Mouse (Mus musculus) brown adipose tissue, adult 24 weeks (tissue): ENCODE measurements around the gene Fam13c. TPM values are rescaled to one million over a fixed set of nuclear protein-coding genes. Genes with fewer than 3 reads are reported as not detected.

Experiments
- H3K27ac ChIP-seq: fragments of 200-500 bp; replicated peaks from 2 replicates; pipeline ENCODE4 v1.5.1; 2012; ENCODE audit warnings: low read depth, mild to moderate bottlenecking, low read length
- H3K4me1 ChIP-seq: fragments of 200-500 bp; 2 replicates; pipeline ENCODE4 v1.6.1; 2012; ENCODE audit warnings: low read length, mixed read lengths; ENCODE audit not compliant: control insufficient read depth, insufficient read depth, insufficient read length
- H3K4me3 ChIP-seq: fragments of 200-500 bp; 2 replicates; pipeline ENCODE4 v1.5.1; 2012; ENCODE audit warnings: low read depth, mild to moderate bottlenecking, low read length, moderate library complexity; ENCODE audit not compliant: insufficient read depth
- polyA plus RNA-seq: library from polyadenylated mRNA; stranded (reverse); fragments of >200 nt; gene quantifications from 2 replicates; pipeline ENCODE4 v1.2.4, GENCODE M21; 2012; ENCODE audit not compliant: missing spikeins, insufficient read depth, insufficient read length

Fam13c gene
- polyA plus RNA-seq, 1 experiment = 5.0 TPM

DNA sequence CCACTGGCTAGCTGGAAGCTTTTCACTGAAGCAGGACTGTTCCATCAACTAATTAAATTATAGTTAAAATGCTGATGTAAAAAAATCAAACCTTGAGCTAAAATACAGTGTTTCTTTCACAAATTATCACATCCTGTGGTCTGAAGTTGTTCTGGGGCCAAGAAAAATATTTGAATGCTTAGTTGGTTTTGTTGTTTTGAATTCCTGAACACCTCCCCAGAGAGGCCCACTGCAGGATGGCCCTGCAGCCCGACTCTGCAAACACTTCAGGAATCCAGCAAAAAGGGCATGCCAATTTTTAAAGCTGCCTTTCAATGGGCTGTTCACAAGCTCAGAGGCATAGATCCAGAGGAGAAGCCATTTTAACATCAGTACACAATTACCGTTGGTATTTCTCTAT lies 54.2 kb downstream of the Fam13c start:
- no peak overlapping the region for H3K4me3 ChIP-seq
- H3K27ac ChIP-seq = peak overlapping the region; percentile 67; the same call in 1 of the 2 replicates
- H3K4me1 ChIP-seq = peaks cover 17% of the 10 kb centered on the region

DNA sequence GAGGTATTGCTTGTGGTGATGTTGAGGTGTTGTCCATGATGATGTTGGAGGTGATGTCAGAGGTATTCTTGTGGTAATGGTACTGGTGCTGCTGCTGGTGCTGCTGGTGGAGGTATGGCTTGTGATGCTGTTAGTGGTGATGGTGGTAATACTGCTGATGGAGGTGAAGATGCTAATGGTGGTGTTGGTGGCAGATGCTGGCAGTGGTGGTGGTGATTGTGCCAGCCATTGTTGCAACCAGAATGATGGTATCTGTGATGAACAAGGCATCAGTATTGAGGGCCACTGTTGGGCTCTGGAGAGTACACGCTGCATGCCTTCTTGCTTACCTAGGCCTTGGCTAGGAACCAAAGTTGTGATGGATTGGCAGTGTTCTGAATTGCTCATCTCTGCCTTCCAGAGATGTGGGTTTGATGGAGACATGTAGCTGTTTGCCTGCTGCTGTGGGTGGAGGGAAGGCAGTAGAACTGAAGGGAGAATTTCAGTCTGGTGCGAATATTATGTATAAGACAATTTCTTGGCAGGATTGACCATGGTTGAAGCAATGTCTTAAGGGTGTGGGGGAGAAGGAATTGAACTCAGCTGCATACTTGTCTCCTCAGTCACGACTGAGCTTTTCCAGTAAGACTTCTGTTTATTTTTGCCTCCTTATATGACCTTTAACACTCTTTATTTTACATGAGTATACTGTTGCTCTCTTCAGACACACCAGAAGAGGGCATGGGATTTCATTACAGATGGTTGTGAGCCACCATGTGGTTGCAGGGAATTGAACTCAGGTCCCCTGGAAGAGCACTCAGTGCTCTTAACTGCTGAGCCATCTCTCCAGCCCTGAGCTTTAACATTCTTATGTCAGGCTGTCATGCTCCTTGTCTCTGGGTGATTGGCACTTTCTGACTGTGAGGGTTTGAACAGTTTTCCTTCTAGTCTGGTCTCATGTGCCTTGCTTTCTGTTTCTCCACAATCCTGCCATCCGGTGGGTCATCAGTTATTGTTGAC lies 55.1 kb downstream of the Fam13c start:
- Histone ChIP-seq H3K4me3 (no peak overlapping the region), H3K27ac (peak overlapping the region; percentile 26), H3K4me1 (peaks cover 17% of the 10 kb centered on the region)

DNA sequence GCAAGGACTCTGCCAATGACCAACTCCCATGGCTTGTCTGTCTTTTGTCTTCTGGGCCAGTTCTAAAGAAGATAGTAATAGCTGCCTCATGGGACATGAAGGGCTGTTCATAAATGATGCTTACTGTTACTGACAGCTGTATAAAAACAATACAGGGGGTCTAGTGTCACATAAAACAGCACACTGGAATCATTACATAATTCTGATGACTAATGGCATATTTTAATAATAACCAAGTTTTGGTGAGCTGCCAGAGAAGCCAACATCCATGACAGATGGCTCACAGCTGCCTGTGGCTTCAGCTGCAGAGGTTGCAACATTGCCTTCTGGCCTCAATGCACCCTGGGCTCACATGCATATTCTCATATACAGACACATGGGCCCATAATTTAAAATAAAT lies 56.7 kb downstream of the Fam13c start:
- peaks cover 17% of the 10 kb centered on the region for H3K4me1 ChIP-seq
- no peak overlapping the region for H3K4me3 ChIP-seq
- H3K27ac ChIP-seq = no peak overlapping the region

DNA sequence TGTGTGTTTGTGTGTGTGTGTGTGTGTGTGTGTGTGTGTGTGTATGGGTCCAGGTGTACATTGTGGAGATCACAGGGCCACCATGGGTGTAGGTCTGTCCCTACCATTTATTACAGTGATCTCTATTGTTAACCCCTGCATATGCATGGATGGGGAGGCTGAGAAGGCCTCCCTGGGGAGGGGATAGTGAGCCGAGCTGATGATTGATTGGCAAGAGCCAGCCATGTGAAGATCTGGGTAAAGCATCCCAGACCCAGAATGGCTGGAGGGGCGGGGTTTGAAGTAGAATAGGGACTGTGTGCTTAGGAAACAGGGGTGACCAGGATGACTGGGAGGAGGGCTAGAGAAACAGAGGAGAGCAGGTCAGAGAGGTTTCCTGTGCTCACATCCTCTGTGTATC lies 58.0 kb downstream of the Fam13c start:
- Histone ChIP-seq H3K4me3 (no peak overlapping the region), H3K27ac (no peak overlapping the region), H3K4me1 (peaks cover 15% of the 10 kb centered on the region)

DNA sequence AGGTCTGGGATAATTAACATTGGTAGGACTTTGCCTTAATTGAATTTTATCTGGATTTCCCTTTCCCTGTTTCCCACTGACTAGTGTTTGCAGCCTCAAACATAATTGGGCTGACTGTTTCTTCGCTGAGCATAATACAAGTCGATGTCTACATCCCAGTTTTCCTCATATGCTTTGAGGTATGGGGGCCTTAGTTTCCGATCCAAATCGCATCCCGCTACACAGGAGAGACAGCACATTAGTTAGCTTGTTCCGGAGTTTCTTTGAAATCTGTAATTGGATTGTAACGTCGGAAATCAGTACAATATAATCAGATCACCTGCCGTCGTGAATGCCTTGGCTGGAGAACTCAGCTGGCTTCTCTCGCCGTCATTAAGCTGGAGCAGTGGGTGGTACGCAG lies 59.0 kb downstream of the Fam13c start:
- Histone ChIP-seq H3K27ac (no peak overlapping the region), H3K4me1 (peaks cover 12% of the 10 kb centered on the region), H3K4me3 (no peak overlapping the region)

DNA sequence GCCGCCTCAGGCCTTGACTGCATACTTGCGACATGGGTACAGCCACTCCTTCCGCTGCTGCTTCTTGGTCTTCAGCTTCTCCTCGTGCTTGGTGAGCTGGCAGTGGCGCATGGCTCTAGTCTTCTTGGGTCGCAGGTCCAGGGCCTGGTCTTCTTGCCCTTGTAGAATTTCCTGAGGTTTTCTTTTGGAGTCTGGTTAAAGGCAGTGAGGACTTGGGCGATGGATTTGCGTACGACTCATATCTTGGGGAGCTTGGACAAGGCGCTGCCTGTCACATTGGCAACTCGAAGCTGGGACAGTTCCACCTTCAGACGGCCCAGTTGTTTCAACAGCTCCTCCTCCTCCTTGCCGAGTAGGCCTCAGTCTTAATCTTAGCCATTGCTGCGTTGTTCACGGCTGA lies 64.6 kb downstream of the Fam13c start:
- H3K4me3 ChIP-seq = no peak overlapping the region
- H3K4me1 ChIP-seq = no peaks in the 10 kb centered on the region
- no peak overlapping the region for H3K27ac ChIP-seq

DNA sequence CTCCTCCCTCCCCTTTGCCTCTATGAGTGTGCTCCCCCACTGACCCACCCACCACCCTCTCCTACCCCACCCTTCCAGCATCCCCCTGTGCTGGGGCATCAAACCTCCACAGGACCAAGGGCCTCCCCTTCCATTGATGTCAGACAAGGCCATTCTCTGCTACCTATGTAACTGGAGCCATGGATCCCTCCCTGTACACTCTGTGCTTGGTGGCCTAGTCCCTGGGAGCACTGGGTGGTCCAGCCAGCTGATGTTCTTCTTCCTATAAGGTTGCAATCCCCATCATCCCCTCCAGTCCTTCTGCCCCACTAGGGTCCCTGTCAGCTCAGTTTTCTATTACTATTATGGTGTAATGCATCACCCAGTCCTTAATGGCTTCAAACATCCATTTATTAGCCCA lies 65.1 kb downstream of the Fam13c start:
- H3K4me3 ChIP-seq = no peak overlapping the region
- H3K4me1 ChIP-seq = no peaks in the 10 kb centered on the region
- H3K27ac ChIP-seq = no peak overlapping the region

DNA sequence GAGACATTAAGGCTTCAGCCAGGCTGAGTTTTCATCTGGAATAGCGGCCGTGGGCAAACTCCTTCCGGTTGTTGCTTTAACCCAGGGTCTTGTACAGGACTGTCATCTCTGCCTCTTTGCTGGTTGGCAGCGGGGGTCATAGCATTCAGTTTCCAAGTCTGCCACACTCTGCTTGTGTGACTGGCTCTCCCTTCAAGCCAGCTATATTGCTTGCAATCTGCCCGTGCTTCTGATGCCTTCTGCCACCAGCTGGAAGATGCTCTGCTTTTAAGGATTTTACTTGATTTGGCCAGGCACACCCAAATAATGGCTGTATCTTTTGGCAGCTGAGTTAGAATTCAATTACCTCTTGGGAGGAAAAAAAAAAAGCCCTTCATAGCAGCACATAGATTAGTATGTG lies 65.6 kb downstream of the Fam13c start:
- no peaks in the 10 kb centered on the region for H3K4me1 ChIP-seq
- H3K27ac ChIP-seq = no peak overlapping the region
- H3K4me3 ChIP-seq = no peak overlapping the region

DNA sequence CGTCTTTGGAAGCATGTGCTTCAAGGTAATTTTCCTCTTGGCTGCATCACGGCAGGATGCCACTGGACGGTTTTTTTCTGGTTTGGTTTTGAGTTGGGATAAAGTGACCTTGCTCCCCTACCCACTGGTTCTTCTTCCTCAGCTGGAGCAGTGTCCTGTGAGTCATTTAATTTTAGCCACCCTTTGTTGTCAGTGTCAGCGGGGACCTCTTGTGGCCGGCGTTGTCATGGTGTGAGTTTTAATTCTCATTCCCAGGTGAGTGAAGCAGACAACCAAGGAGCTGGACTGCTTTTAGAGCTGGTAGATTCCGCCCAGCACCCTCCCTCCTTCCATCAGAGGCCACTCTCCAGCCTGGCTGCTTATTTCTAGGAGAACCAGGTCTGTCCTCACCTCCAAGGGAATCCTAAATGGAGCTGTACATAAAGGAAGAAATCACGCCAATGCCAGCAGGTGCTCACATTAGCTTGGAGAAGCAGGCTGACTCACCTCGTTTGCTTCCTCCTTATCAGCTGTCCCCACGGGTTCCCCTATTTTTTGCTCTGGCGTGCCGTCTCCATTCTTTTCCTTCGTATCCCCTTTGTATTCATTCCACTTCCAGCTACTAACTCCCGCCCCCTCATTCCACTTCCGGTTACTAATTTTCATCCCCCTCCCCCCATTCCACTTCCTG lies 66.4 kb downstream of the Fam13c start:
- H3K4me1 ChIP-seq = no peaks in the 10 kb centered on the region
- no peak overlapping the region for H3K4me3 ChIP-seq
- no peak overlapping the region for H3K27ac ChIP-seq

DNA sequence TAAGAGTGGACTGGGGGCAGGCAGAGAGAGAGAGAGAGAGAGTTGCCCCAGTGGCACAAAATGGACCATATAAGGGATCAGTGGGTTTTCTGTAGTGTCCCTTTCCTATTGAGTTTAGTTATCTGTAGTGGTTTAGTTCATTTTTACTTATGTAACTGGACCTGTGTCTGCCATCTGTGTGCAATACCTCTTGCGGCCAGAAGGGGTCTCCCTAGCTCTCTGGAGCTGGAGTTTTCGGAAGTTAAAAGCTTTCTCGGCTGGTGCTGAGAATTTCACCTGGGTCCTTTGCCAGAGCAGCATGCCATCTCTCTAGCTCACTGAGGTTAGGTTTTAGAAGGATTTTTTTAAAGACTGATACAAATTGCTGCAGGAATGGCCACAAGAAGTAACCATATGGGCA lies 67.6 kb downstream of the Fam13c start:
- no peak overlapping the region for H3K4me3 ChIP-seq
- no peaks in the 10 kb centered on the region for H3K4me1 ChIP-seq
- H3K27ac ChIP-seq = no peak overlapping the region

DNA sequence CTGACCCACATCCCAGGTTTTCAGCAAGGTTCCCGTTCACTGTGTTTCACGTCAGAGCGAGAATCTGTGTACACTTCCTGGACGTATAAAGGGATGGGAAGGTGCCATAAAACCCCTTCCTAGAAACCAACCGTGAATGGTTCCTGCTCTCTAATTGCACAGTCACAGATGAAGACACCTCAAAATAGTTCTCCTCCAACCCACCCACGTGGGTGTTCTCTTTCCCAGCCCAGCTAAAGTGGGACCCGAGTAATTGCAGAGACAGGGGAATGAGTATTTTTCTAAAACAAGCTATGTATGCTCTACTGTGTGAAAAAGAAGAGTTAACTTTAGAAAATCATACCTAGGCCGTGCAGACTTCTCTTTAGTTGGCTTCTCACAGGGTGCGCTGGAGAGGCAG lies 74.6 kb downstream of the Fam13c start:
- no peak overlapping the region for H3K27ac ChIP-seq
- H3K4me3 ChIP-seq = no peak overlapping the region
- peaks cover 3% of the 10 kb centered on the region; the same call in 1 of the 2 replicates for H3K4me1 ChIP-seq

DNA sequence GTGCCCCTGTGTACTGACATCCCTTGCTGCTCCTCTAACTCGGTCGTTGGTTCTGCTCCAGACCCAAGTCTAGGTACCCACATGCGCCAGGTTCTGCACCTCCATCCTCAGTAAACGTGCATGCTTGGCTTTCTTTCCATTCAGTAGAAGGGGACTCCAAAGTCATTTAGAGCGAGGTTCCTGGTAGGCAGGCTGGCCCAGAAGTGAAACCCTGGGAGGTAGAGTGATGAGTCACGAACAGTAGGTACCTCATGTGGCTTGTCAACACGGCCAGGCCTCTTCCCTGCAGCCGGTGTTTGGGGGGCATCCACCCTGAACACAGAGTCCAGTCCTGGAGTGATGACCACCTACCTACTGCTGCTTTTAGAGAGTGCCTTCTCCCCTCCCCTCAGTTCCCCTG lies 76.4 kb downstream of the Fam13c start:
- H3K27ac ChIP-seq = no peak overlapping the region
- no peak overlapping the region for H3K4me3 ChIP-seq
- peaks cover 3% of the 10 kb centered on the region; the same call in 1 of the 2 replicates for H3K4me1 ChIP-seq

DNA sequence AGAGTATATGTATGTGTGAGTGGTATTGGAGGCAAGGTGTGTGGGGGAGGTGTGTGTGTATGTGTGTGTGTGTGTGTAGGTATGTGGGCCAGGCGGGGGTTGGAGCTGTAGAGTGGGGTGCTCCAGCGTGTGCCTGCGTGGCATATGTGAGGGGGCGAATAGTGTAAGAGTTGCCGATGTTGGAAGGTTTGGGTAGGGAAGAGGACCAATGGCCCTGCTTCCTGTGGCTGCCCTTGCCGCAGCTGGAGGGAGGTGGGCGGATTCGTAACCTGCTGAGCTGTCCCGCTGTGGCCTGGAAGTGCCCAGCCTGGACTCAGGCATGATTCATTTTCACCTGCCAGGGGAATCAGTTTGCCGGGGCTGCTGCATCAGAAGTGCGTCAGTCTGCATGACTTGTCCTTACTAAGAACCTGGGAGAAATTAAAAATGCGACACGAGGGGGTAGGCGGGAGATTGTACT lies 79.4 kb downstream of the Fam13c start:
- Histone ChIP-seq H3K27ac (no peak overlapping the region), H3K4me1 (peaks cover 3% of the 10 kb centered on the region; the same call in 1 of the 2 replicates), H3K4me3 (no peak overlapping the region)

DNA sequence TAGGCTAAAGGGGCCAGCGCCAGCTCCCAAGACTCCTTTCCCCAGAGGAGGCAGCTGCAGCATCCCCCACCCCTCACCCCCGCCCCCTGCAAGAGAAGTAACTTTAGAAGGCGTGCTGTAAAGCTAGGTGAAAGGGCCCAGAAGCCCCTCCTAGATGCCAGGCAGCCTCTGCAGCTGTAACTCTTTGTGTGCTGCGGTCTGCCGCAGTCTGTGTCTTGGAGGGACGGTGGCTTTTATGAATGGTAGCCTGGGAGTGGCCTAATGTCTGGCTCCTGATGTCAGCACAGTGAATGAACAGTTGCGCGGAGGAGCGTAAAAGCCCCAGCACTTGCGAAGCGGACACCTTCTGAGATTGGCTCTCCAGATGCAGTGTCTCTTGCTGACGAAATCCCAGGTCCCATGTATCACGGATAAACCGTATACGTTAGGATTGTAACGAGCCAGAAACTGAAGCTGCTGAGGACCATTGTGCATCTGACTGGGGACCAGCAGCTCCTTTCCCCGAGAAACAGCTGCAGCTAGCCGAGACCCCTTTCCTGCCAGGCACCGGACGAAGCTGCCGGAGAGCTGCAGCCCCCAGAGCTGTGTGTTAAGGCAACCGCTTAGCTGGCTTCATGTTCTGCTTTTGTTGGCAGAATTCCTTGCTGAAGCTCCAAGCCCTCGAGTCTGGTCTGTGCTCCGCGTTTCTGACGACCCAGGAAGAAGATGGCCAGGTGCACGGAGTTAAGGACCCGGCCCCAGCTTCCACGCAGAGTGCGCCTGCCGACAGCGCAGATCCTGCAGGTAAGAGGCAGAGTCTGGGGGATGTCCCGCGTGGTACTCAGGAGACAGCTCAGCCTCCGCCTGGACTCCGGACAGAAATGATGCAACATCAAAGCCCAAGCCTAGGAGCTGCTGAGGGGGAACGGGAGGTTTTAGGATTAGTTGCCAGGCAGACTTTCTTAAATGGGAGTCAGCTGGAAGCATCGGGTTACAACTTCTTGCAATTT lies 80.2 kb downstream of the Fam13c start:
- H3K27ac ChIP-seq = no peak overlapping the region
- H3K4me3 ChIP-seq = peak overlapping the region; percentile 27
- peaks cover 3% of the 10 kb centered on the region; the same call in 1 of the 2 replicates for H3K4me1 ChIP-seq
